19 mouse cellular contexts compared by ENCODE assay signal in genomic region chr19:24521146-24521545, GRCm38 (mm10). TPM values are rescaled to one million over a fixed set of nuclear protein-coding genes. Genes with fewer than 3 reads are reported as not detected.
DNase-seq lines count a peak whose midpoint lies in the region; ATAC-seq and TF ChIP-seq lines count a peak whose summit lies in the region.
"Had no signal": no experiment of that assay in that cellular context is flagged by ENCODE, and none has a peak within 500 bp of the region (broad histone marks: within the 10 kb centered on the region; RNA-seq: fewer than 3 reads in every experiment).

No protein-coding gene starts in this region.

- H3K4me2 ChIP-seq in heart, embryonic 12.5 days = no peak overlapping the region
- H3K4me2 ChIP-seq in liver, embryonic 12.5 days = no peak overlapping the region
- no peak overlapping the region for H3K4me2 ChIP-seq in liver, embryonic 14.5 days (ENCODE audit: low read depth)
- no peak overlapping the region for H3K4me2 ChIP-seq in lung, postnatal 0 days (replicated peaks; ENCODE audit: low read depth, low read length)
- H3K4me2 ChIP-seq: embryonic facial prominence, embryonic 13.5 days; forebrain, embryonic 12.5 days; hindbrain, embryonic 14.5 days had no signal

- no peak for TF ChIP-seq EP300 in liver, embryonic 14.5 days (IDR thresholded peaks at IDR 0.05; ENCODE audit: low read depth)
- TF ChIP-seq EP300 in lung, postnatal 0 days (IDR thresholded peaks at IDR 0.05) = no peak

- no peak overlapping the region for H3K4me3 ChIP-seq in heart, embryonic 12.5 days
- H3K4me3 ChIP-seq in liver, embryonic 12.5 days = no peak overlapping the region
- H3K4me3 ChIP-seq in liver, embryonic 14.5 days (ENCODE audit: insufficient read depth in 1 of 2, low read depth in 2 of 2, low read length in 2 of 2) = no peak overlapping the region
- H3K4me3 ChIP-seq in lung, postnatal 0 days (ENCODE audit: low read depth, low read length) = no peak overlapping the region
- H3K4me3 ChIP-seq: embryonic facial prominence, embryonic 13.5 days; forebrain, embryonic 12.5 days; gastrocnemius, adult 2 months; hindbrain, embryonic 10.5 days had no signal

- no peaks in the 10 kb centered on the region for H3K27me3 ChIP-seq in heart, embryonic 12.5 days (replicated peaks)
- H3K27me3 ChIP-seq in liver, embryonic 12.5 days (replicated peaks) = no peaks in the 10 kb centered on the region
- no peaks in the 10 kb centered on the region for H3K27me3 ChIP-seq in liver, embryonic 14.5 days (ENCODE audit: control insufficient read depth, insufficient read depth, low read length)
- no peaks in the 10 kb centered on the region for H3K27me3 ChIP-seq in lung, postnatal 0 days (replicated peaks; ENCODE audit: insufficient read depth, low read length)
- H3K27me3 ChIP-seq: embryonic facial prominence, embryonic 13.5 days; forebrain, embryonic 12.5 days had no signal

- intact Hi-C loops in heart, postnatal 14 days (cut with DNase I) = no loop called here

- peak overlapping the region; percentile 23; the same call in 1 of the 2 replicates for H3K27ac ChIP-seq in heart, embryonic 12.5 days (ENCODE audit: poor library complexity, severe bottlenecking)
- H3K27ac ChIP-seq in liver, embryonic 12.5 days = peak overlapping the region; percentile 69; the same call in 1 of the 2 replicates
- peak overlapping the region; percentile 56 for H3K27ac ChIP-seq in liver, embryonic 14.5 days
- H3K27ac ChIP-seq in lung, postnatal 0 days (ENCODE audit: low read length) = no peak overlapping the region
- H3K27ac ChIP-seq: embryonic facial prominence, embryonic 13.5 days; forebrain, embryonic 12.5 days; gastrocnemius, adult 2 months; hindbrain, embryonic 10.5 days; hindbrain, embryonic 14.5 days had no signal

- H3K9me3 ChIP-seq in heart, embryonic 12.5 days (replicated peaks) = no peaks in the 10 kb centered on the region
- H3K9me3 ChIP-seq in liver, embryonic 12.5 days (replicated peaks) = no peaks in the 10 kb centered on the region
- H3K9me3 ChIP-seq in liver, embryonic 14.5 days (ENCODE audit: control insufficient read depth, low read length) = no peaks in the 10 kb centered on the region
- no peaks in the 10 kb centered on the region for H3K9me3 ChIP-seq in lung, postnatal 0 days (ENCODE audit: low read length)
- H3K9me3 ChIP-seq: embryonic facial prominence, embryonic 13.5 days; forebrain, embryonic 12.5 days; hindbrain, embryonic 10.5 days had no signal

- no peak overlapping the region for H3K9ac ChIP-seq in heart, embryonic 12.5 days
- H3K9ac ChIP-seq in liver, embryonic 12.5 days = no peak overlapping the region
- peak overlapping the region; percentile 37 for H3K9ac ChIP-seq in liver, embryonic 14.5 days (replicated peaks)
- no peak overlapping the region for H3K9ac ChIP-seq in lung, postnatal 0 days (replicated peaks; ENCODE audit: low read depth)
- H3K9ac ChIP-seq: embryonic facial prominence, embryonic 13.5 days; forebrain, embryonic 12.5 days; hindbrain, embryonic 14.5 days had no signal

- no peaks in the 10 kb centered on the region for H3K36me3 ChIP-seq in heart, embryonic 12.5 days
- no peaks in the 10 kb centered on the region for H3K36me3 ChIP-seq in liver, embryonic 12.5 days
- no peaks in the 10 kb centered on the region for H3K36me3 ChIP-seq in liver, embryonic 14.5 days (replicated peaks; ENCODE audit: control insufficient read depth, insufficient read depth, low read depth)
- H3K36me3 ChIP-seq in lung, postnatal 0 days (ENCODE audit: insufficient read depth, low read length) = no peaks in the 10 kb centered on the region
- H3K36me3 ChIP-seq: embryonic facial prominence, embryonic 13.5 days; forebrain, embryonic 12.5 days; hindbrain, embryonic 10.5 days had no signal

- DNase-seq in heart, postnatal 14 days = no peak
- DNase-seq in liver = no peak
- DNase-seq in liver, embryonic 14.5 days (ENCODE audit: low read depth in 3 of 3, low spot score in 3 of 3) = no peak
- no peak for DNase-seq in frontal cortex, postnatal 14 days (ENCODE audit: low spot score in 2 of 2)
- DNase-seq in lung, postnatal 0 days (ENCODE audit: low spot score) = no peak
- DNase-seq: adrenal gland, postnatal 25 days; cerebellum, adult 18-20 months; cerebellum, adult 9-11 months; cerebellum, postnatal 36 days; gastrocnemius, adult 2 months; gastrocnemius, postnatal 25 days had no signal

- H3K4me1 ChIP-seq in heart, embryonic 12.5 days (replicated peaks) = peaks cover 54% of the 10 kb centered on the region
- H3K4me1 ChIP-seq in liver, embryonic 12.5 days = peaks cover 78% of the 10 kb centered on the region
- H3K4me1 ChIP-seq in liver, embryonic 14.5 days (replicated peaks; ENCODE audit: control insufficient read depth in 2 of 2, insufficient read depth in 2 of 2, low read length in 1 of 2) = peaks cover 38 to 42% of the 10 kb centered on the region in 2 experiments
- H3K4me1 ChIP-seq in lung, postnatal 0 days (ENCODE audit: insufficient read depth, low read depth, low read length) = no peaks in the 10 kb centered on the region
- H3K4me1 ChIP-seq: embryonic facial prominence, embryonic 13.5 days; forebrain, embryonic 12.5 days had no signal

- no peak for ATAC-seq in heart, embryonic 12.5 days (ENCODE audit: insufficient number of reproducible peaks, low FRiP score)
- no peak for ATAC-seq in liver, embryonic 12.5 days
- no peak for ATAC-seq in liver, embryonic 14.5 days (ENCODE audit: insufficient read depth)
- 0 out of 2 replicates have a peak, but pooled peaks have one; percentile 14 for ATAC-seq in megakaryocyte progenitor cell, adult 5-6 weeks (replicated peaks; ENCODE audit: poor library complexity)
- no peak for ATAC-seq in lung, postnatal 0 days
- ATAC-seq: forebrain, embryonic 16.5 days had no signal

- no peak for TF ChIP-seq CTCF in liver, embryonic 14.5 days (IDR thresholded peaks at IDR 0.05; ENCODE audit: low read depth)
- TF ChIP-seq CTCF in lung, postnatal 0 days (IDR thresholded peaks at IDR 0.05) = no peak

- WGBS in heart, embryonic 12.5 days = 72% methylated on average over 9 of the region's 9 CpGs
- 66% methylated on average over 9 of the region's 9 CpGs for WGBS in liver, embryonic 12.5 days (ENCODE audit: insufficient replicate concordance)
- WGBS in liver, embryonic 14.5 days (ENCODE audit: insufficient replicate concordance) = 62% methylated on average over 9 of the region's 9 CpGs
- WGBS in lung, postnatal 0 days = 67% methylated on average over 9 of the region's 9 CpGs

RNA-seq across cellular contexts. Expression of gene Pip5k1b, which starts 34.5 kb away (rescaled TPM):
- 8.6 and 9.4 TPM in 2 replicates for polyA plus RNA-seq in heart, embryonic 12.5 days (2016; fragmentation: Nextera tagmentation; extraction: Ambion mirVana)
- total RNA-seq in heart, postnatal 14 days (2021) = 10 to 100 TPM; 23.4 to 24.9 TPM
- polyA plus RNA-seq in liver, embryonic 12.5 days (2016; fragmentation: Nextera tagmentation; extraction: Ambion mirVana) = 9.1 and 9.5 TPM in 2 replicates
- 6.9 and 8.1 TPM in 2 replicates for polyA plus RNA-seq in liver, embryonic 14.5 days (2012; rRNA removed)
- polyA plus RNA-seq in liver, embryonic 14.5 days (2014; fragmentation: Nextera tagmentation; extraction: Ambion mirVana) = 10.8 and 11.9 TPM in 2 replicates
- 24.4 and 25.6 TPM in 2 replicates for total RNA-seq in megakaryocyte progenitor cell, adult 5-6 weeks (2015)
- 10.7 and 13.5 TPM in 2 replicates for total RNA-seq in megakaryocyte progenitor cell, adult 5-6 weeks (2017)
- 14.1 and 14.5 TPM in 2 replicates for polyA plus RNA-seq in lung, postnatal 0 days (2015; fragmentation: Nextera tagmentation; extraction: Ambion mirVana)

RNA-seq across cellular contexts. Expression of gene Fam122a, which starts 44.0 kb away (rescaled TPM):
- 53.4 and 56.1 TPM in 2 replicates for polyA plus RNA-seq in heart, embryonic 12.5 days (2016; fragmentation: Nextera tagmentation; extraction: Ambion mirVana)
- 10 to 100 TPM; 22.7 to 25.1 TPM for total RNA-seq in heart, postnatal 14 days (2021)
- polyA plus RNA-seq in liver, embryonic 12.5 days (2016; fragmentation: Nextera tagmentation; extraction: Ambion mirVana) = 45.1 and 47.6 TPM in 2 replicates
- 13.0 and 14.9 TPM in 2 replicates for polyA plus RNA-seq in liver, embryonic 14.5 days (2012; rRNA removed)
- 22.8 and 25.4 TPM in 2 replicates for polyA plus RNA-seq in liver, embryonic 14.5 days (2014; fragmentation: Nextera tagmentation; extraction: Ambion mirVana)
- 37.8 and 45.5 TPM in 2 replicates for total RNA-seq in megakaryocyte progenitor cell, adult 5-6 weeks (2015)
- 9.7 and 13.9 TPM in 2 replicates for total RNA-seq in megakaryocyte progenitor cell, adult 5-6 weeks (2017)
- 47.8 and 48.6 TPM in 2 replicates for polyA plus RNA-seq in lung, postnatal 0 days (2015; fragmentation: Nextera tagmentation; extraction: Ambion mirVana)
